Mouse (Mus musculus): ENCODE measurements around the gene Mpp5. TPM values are rescaled to one million over a fixed set of nuclear protein-coding genes. Genes with fewer than 3 reads are reported as not detected.

The Mpp5 gene
- 10 to 100 TPM; 11.0 to 12.6 TPM for polyA plus RNA-seq (2017; shearing (Covaris generic))

DNA sequence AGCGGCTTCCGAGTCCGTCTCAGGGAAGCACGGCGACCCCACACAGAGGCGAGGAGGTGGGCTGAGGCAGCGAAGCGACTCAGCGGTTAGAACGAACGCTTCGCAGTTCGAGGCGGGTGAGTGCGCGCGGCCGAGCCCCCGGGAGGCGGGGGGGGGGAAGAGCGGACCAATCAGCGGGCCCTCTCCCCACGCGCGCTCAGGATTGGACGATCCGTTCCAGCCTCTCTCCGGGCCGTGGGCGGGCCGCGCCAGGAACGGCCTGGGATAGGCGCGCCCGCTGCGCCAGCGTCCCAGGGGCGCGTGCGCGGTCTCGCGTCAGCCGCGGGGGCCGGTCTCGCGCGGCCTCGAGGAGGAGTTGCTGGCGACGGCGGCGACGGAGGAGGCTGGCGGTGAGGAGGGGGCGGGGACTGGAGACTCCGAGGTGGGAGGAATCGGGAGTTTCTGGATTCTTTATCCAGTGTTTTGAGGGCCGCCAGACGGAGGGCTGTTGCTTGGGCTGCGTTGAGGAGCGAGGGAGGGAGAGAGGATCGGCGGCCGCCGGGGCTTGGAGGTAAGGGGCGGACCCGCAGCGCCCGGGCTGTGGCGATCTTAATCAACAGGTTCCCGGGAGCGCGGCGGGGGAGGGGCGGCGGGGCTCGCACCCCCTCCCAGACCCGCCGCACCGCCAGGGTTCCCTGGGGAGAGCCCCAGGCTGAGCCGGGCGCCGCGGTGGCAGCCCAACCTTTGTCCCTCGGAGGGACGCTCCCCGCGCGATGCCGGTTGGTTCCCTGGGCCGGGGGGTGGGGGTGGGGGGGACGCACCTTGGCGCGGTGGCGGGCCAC lies at the start of gene Mpp5:
Gene Mpp5 (plus strand): TSS at position 351 of the 821 bp plus-strand sequence.

DNA sequence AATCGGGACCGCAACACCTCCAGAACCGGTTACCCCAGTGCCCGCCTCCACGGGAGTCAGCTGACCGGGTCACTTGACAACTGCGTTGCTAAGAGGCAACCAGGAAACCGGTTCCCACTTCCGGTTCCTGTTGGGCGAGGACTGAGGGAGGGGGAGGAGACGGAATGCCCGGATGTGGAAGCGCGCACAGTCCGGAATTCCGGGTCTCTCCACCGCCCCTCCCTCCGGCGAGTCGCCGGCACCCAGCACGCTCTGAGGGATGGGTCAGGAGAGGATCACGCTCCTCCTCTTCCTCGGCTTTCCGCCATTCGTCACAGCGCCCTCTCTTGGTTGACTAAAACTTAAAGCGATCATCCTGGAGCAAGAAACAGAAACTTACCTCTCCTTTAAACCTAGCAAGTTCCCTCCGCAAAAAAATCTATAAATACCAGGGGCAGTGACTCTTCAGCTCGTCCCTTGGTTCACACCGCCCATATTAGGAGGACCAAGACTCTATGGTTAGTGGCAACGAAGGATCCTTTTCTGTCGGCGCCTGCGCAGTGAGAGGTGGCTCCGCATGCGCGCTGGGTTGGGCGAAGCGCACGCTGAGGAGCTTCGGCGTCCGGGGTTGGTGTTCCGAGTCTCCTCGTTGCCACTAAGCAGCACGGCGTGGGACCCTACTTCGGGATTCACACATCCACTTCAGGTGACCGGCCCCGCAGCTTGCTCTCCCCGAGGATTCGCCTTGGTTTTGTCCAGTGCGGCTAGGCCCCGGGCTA lies 113.0 kb downstream of the Mpp5 start, which contains the start of the genes Atp6v1d and Eif2s1:
Gene Atp6v1d (minus strand): TSS at position 143 of the 758 bp plus-strand sequence.
Gene Eif2s1 (plus strand): TSS at position 324 of the 758 bp plus-strand sequence.

Other genes starting within 250 kb of the Mpp5 start
- gene Fam71d, start 57.4 kb upstream of the Mpp5 start, polyA plus RNA-seq (2017; shearing (Covaris generic)): not detected
- gene Atp6v1d, start 112.7 kb downstream of the Mpp5 start, polyA plus RNA-seq (2017; shearing (Covaris generic)): 100 to 1,000 TPM; 160 to 195 TPM
- gene Eif2s1, start 112.9 kb downstream of the Mpp5 start, polyA plus RNA-seq (2017; shearing (Covaris generic)): 100 to 1,000 TPM; 165 to 210 TPM
- 1 to 10 TPM in 1 of 2 experiments, under 1 TPM in 1; 0.52 to 1.2 TPM for gene Plek2, start 158.1 kb downstream of the Mpp5 start, polyA plus RNA-seq (2017; shearing (Covaris generic))

Data from inflammation-experienced regulatory T-cells (primary cell).